Mouse (Mus musculus): Measurements from ENCODE around the gene Tuba4a. TPM values are rescaled to one million over a fixed set of nuclear protein-coding genes. Genes with fewer than 3 reads are reported as not detected.

Gene Tuba4a
- polyA plus RNA-seq, 1 experiment from 2014 or later: 32.1 TPM

DNA sequence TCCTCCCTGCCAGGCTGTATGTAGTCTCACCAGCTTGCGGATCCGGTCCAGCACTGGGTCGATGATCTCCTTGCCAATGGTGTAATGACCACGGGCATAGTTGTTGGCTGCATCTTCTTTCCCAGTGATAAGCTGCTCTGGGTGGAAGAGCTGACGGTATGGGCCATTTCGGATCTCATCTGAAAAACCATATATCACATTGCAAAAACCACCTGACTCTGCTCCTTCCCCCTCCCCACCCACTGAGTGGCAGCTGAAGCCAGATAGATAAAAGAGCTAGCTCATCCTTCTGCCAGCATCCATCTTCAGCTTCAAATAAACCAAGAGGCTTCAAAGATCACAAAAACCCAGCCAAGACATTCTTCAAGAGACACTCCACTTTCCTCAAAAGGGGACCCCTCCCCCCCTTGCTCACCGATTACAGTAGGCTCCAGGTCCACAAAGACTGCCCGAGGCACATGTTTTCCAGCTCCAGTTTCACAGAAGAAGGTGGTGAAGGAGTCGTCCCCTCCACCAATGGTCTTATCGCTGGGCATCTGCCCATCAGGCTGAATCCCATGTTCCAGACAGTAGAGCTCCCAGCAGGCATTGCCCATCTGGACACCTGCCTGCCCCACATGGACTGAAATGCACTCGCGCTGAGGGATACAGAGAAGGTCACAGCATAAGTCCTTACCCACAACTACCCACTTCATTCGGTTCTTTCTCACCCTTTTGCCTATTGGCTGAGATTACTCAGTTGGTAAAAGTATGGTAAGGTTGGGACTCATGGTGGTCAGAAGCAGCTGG, 2.7 kb downstream of the Tuba4a start:
- Histone ChIP-seq H3K36me3 (ENCODE audit: control insufficient read depth, insufficient read depth, low read length) (peaks cover 31% of the 10 kb centered on the region), H3K4me2 (replicated peaks; ENCODE audit: low read depth, low read length) (no peak overlapping the region), H3K9me3 (ENCODE audit: control insufficient read depth, low read length) (no peaks in the 10 kb centered on the region), H3K9ac (ENCODE audit: low read depth, low read length) (no peak overlapping the region), H3K27me3 (ENCODE audit: control insufficient read depth, insufficient read depth, low read length) (peaks cover 29% of the 10 kb centered on the region), H3K27ac (ENCODE audit: low read depth, low read length) (no peak overlapping the region), H3K4me3 (ENCODE audit: low read length) (no peak overlapping the region), H3K4me1 (ENCODE audit: control insufficient read depth, insufficient read depth, low read length) (peaks cover 15% of the 10 kb centered on the region)
- no peak for ATAC-seq (ENCODE audit: low FRiP score, low TSS enrichment)
- 76% methylated on average over 13 of the region's 13 CpGs for WGBS

GRCm38 (mm10) chr1:75215785-75216184, 3.9 kb downstream of the Tuba4a start:
- Histone ChIP-seq H3K27me3 (ENCODE audit: control insufficient read depth, insufficient read depth, low read length) (peaks cover 28% of the 10 kb centered on the region), H3K27ac (ENCODE audit: low read depth, low read length) (no peak overlapping the region), H3K4me1 (ENCODE audit: control insufficient read depth, insufficient read depth, low read length) (peaks cover 22% of the 10 kb centered on the region), H3K4me2 (replicated peaks; ENCODE audit: low read depth, low read length) (no peak overlapping the region), H3K9ac (ENCODE audit: low read depth, low read length) (no peak overlapping the region), H3K9me3 (ENCODE audit: control insufficient read depth, low read length) (no peaks in the 10 kb centered on the region), H3K36me3 (ENCODE audit: control insufficient read depth, insufficient read depth, low read length) (peaks cover 34% of the 10 kb centered on the region), H3K4me3 (ENCODE audit: low read length) (no peak overlapping the region)
- ATAC-seq (ENCODE audit: low FRiP score, low TSS enrichment): no peak
- WGBS: 96% methylated on average over 9 of the region's 9 CpGs

DNA sequence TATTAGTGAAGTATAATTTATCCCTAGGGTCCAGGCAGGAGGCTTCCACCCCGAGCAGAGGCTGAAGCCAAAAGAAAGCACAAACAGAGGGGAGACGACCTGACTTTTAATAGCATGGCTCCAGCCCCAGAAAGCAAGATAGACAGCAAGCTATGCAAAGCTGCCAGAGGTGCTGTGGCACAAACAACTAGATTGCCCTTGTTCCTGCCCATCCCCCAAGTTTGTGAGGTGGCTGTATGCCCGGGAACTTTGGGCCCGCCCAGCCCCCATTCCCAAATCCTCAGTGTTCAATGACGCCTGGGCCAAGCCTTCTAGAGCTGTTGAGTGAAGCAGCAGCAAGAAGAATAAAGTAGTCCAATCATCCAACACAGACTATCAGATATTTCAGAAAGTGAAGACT, 4.8 kb downstream of the Tuba4a start:
- WGBS: 57% methylated on average over 5 of the region's 5 CpGs
- Histone ChIP-seq H3K36me3 (ENCODE audit: control insufficient read depth, insufficient read depth, low read length) (peaks cover 34% of the 10 kb centered on the region), H3K4me2 (replicated peaks; ENCODE audit: low read depth, low read length) (no peak overlapping the region), H3K4me1 (ENCODE audit: control insufficient read depth, insufficient read depth, low read length) (peaks cover 27% of the 10 kb centered on the region), H3K27me3 (ENCODE audit: control insufficient read depth, insufficient read depth, low read length) (peaks cover 19% of the 10 kb centered on the region), H3K9ac (ENCODE audit: low read depth, low read length) (no peak overlapping the region), H3K27ac (ENCODE audit: low read depth, low read length) (peak overlapping the region; percentile 79), H3K9me3 (ENCODE audit: control insufficient read depth, low read length) (no peaks in the 10 kb centered on the region), H3K4me3 (ENCODE audit: low read length) (no peak overlapping the region)
- no peak for ATAC-seq (ENCODE audit: low FRiP score, low TSS enrichment)

DNA sequence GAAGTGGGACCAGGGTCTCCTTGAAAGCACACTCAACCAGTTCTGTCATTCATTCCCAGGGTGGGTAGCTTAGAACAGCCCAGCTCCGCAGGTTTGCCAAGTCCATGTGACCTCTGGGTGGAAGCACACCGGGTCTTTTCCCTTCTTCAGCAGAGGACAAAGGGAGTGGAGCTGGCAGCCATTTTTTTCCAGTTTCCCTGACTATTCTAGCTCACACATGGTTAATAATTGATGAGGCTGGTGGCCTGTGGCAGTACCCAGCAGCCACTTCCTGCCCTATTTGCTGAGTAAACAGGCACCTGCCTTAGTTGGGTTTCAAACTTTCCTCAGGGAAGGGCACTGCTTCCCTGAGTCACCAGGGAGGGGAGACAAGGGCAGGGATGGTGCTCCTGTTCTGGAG, 5.2 kb downstream of the Tuba4a start:
- Histone ChIP-seq H3K9me3 (ENCODE audit: control insufficient read depth, low read length) (no peaks in the 10 kb centered on the region), H3K4me2 (replicated peaks; ENCODE audit: low read depth, low read length) (no peak overlapping the region), H3K27ac (ENCODE audit: low read depth, low read length) (peak overlapping the region; percentile 79; the same call in 1 of the 2 replicates), H3K27me3 (ENCODE audit: control insufficient read depth, insufficient read depth, low read length) (peaks cover 16% of the 10 kb centered on the region), H3K4me3 (ENCODE audit: low read length) (no peak overlapping the region), H3K9ac (ENCODE audit: low read depth, low read length) (no peak overlapping the region), H3K4me1 (ENCODE audit: control insufficient read depth, insufficient read depth, low read length) (peaks cover 25% of the 10 kb centered on the region), H3K36me3 (ENCODE audit: control insufficient read depth, insufficient read depth, low read length) (peaks cover 34% of the 10 kb centered on the region)
- 59% methylated on average over 2 of the region's 2 CpGs for WGBS
- ATAC-seq (ENCODE audit: low FRiP score, low TSS enrichment): no peak

GRCm38 (mm10) chr1:75213096-75213495, 6.6 kb downstream of the Tuba4a start:
- Histone ChIP-seq H3K27ac (ENCODE audit: low read depth, low read length) (no peak overlapping the region), H3K9me3 (ENCODE audit: control insufficient read depth, low read length) (no peaks in the 10 kb centered on the region), H3K9ac (ENCODE audit: low read depth, low read length) (no peak overlapping the region), H3K27me3 (ENCODE audit: control insufficient read depth, insufficient read depth, low read length) (peaks cover 3% of the 10 kb centered on the region), H3K4me1 (ENCODE audit: control insufficient read depth, insufficient read depth, low read length) (peaks cover 31% of the 10 kb centered on the region), H3K4me2 (replicated peaks; ENCODE audit: low read depth, low read length) (no peak overlapping the region), H3K36me3 (ENCODE audit: control insufficient read depth, insufficient read depth, low read length) (peaks cover 34% of the 10 kb centered on the region), H3K4me3 (ENCODE audit: low read length) (no peak overlapping the region)
- ATAC-seq (ENCODE audit: low FRiP score, low TSS enrichment): no peak
- 90% methylated on average over 7 of the region's 7 CpGs for WGBS

GRCm38 (mm10) chr1:75212542-75212941, 7.1 kb downstream of the Tuba4a start:
- 92% methylated on average over 4 of the region's 4 CpGs for WGBS

GRCm38 (mm10) chr1:75211141-75211708, 8.4 kb downstream of the Tuba4a start:
- peaks cover 34% of the 10 kb centered on the region for H3K36me3 ChIP-seq (ENCODE audit: control insufficient read depth, insufficient read depth, low read length)
- ATAC-seq (ENCODE audit: low FRiP score, low TSS enrichment): no peak
- H3K9me3 ChIP-seq (ENCODE audit: control insufficient read depth, low read length): no peaks in the 10 kb centered on the region
- H3K27ac ChIP-seq (ENCODE audit: low read depth, low read length): no peak overlapping the region
- no peaks in the 10 kb centered on the region for H3K27me3 ChIP-seq (ENCODE audit: control insufficient read depth, insufficient read depth, low read length)
- H3K4me2 ChIP-seq (replicated peaks; ENCODE audit: low read depth, low read length): peak overlapping the region; percentile 86
- peak overlapping the region; percentile 92 for H3K4me3 ChIP-seq (ENCODE audit: low read length)
- peak overlapping the region; percentile 94 for H3K9ac ChIP-seq (ENCODE audit: low read depth, low read length)
- peaks cover 33% of the 10 kb centered on the region for H3K4me1 ChIP-seq (ENCODE audit: control insufficient read depth, insufficient read depth, low read length)
- WGBS: 13% methylated on average over 17 of the region's 17 CpGs

More at GRCm38 (mm10) chr1:75212542-75212941, 7.1 kb downstream of the Tuba4a start:
- no peaks in the 10 kb centered on the region for H3K27me3 ChIP-seq (ENCODE audit: control insufficient read depth, insufficient read depth, low read length)
- no peak overlapping the region for H3K4me3 ChIP-seq (ENCODE audit: low read length)
- no peak overlapping the region for H3K9ac ChIP-seq (ENCODE audit: low read depth, low read length)
- no peaks in the 10 kb centered on the region for H3K9me3 ChIP-seq (ENCODE audit: control insufficient read depth, low read length)
- ATAC-seq (ENCODE audit: low FRiP score, low TSS enrichment): no peak
- no peak overlapping the region for H3K4me2 ChIP-seq (replicated peaks; ENCODE audit: low read depth, low read length)
- H3K27ac ChIP-seq (ENCODE audit: low read depth, low read length): no peak overlapping the region
- H3K4me1 ChIP-seq (ENCODE audit: control insufficient read depth, insufficient read depth, low read length): peaks cover 33% of the 10 kb centered on the region
- H3K36me3 ChIP-seq (ENCODE audit: control insufficient read depth, insufficient read depth, low read length): peaks cover 34% of the 10 kb centered on the region

GRCm38 (mm10) chr1:75210136-75211087, 9.3 kb downstream of the Tuba4a start, which contains the start of the genes Glb1l and Stk16:
Gene Glb1l, minus strand, starts transcription at chr1:75210813.
Gene Stk16, plus strand, starts transcription at chr1:75210838.
- Histone ChIP-seq H3K4me3 (ENCODE audit: low read length) (peak within 1 kb of the TSS; percentile 92), H3K9me3 (ENCODE audit: control insufficient read depth, low read length) (no peaks in the 10 kb centered on the region), H3K36me3 (ENCODE audit: control insufficient read depth, insufficient read depth, low read length) (peaks cover 29% of the 10 kb centered on the region), H3K4me1 (ENCODE audit: control insufficient read depth, insufficient read depth, low read length) (peaks cover 33% of the 10 kb centered on the region), H3K27me3 (ENCODE audit: control insufficient read depth, insufficient read depth, low read length) (no peaks in the 10 kb centered on the region), H3K9ac (ENCODE audit: low read depth, low read length) (peak within 1 kb of the TSS; percentile 94), H3K27ac (ENCODE audit: low read depth, low read length) (no peak within 1 kb of the TSS; the same call in 1 of the 2 replicates), H3K4me2 (replicated peaks; ENCODE audit: low read depth, low read length) (peak within 1 kb of the TSS; percentile 86)
- ATAC-seq (ENCODE audit: low FRiP score, low TSS enrichment): peak; percentile 90
- 5% methylated on average over 42 of the region's 42 CpGs for WGBS

All from kidney, embryonic 14.5 days (tissue).